Mouse (Mus musculus) intestine, postnatal 0 days (tissue): Measurements from ENCODE around the gene Tm4sf1. TPM values are rescaled to one million over a fixed set of nuclear protein-coding genes. Genes with fewer than 3 reads are reported as not detected.
A peak's percentile ranks its signal among the peaks of the same experiment; 100 is the strongest.

Experiments
- ATAC-seq: fragments of 200-750 bp; cut with Nextera tagmentation; 2 replicates; pipeline ENCODE4 v1.8.0; 2017; ENCODE audit warnings: mild to moderate bottlenecking, moderate TSS enrichment, moderate library complexity
- H3K27ac ChIP-seq: fragments of 300-500 bp; sonication (generic); 2 replicates; pipeline ENCODE4 v1.5.1; 2014; ENCODE audit warnings: mild to moderate bottlenecking, low read depth, low read length, moderate library complexity
- H3K27me3 ChIP-seq: fragments of 300-500 bp; sonication (generic); replicated peaks from 2 replicates; pipeline ENCODE4 v1.6.1; 2014; ENCODE audit warnings: low read length, mixed read lengths; ENCODE audit not compliant: control insufficient read depth, insufficient read depth
- H3K36me3 ChIP-seq: fragments of 300-500 bp; sonication (generic); 2 replicates; pipeline ENCODE4 v1.6.1; 2014; ENCODE audit warnings: mild to moderate bottlenecking, moderate library complexity; ENCODE audit not compliant: control insufficient read depth, insufficient read depth
- H3K4me1 ChIP-seq: fragments of 300-500 bp; sonication (generic); replicated peaks from 2 replicates; pipeline ENCODE4 v1.6.1; 2014; ENCODE audit warnings: antibody characterized with exemption, low read length, mixed read lengths; ENCODE audit not compliant: control insufficient read depth, insufficient read depth
- H3K4me2 ChIP-seq: fragments of 300-500 bp; sonication (generic); replicated peaks from 2 replicates; pipeline ENCODE4 v1.6.1; 2014; ENCODE audit warnings: low read depth, mild to moderate bottlenecking, moderate library complexity
- H3K4me3 ChIP-seq: fragments of 300-500 bp; sonication (generic); 2 replicates; pipeline ENCODE4 v1.5.1; 2014; ENCODE audit warnings: low read depth, low read length
- H3K9ac ChIP-seq: fragments of 300-500 bp; sonication (generic); 2 replicates; pipeline ENCODE4 v1.6.1; 2014; ENCODE audit warnings: mild to moderate bottlenecking, low read depth, low read length
- H3K9me3 ChIP-seq: fragments of 300-500 bp; sonication (generic); 2 replicates; pipeline ENCODE4 v1.6.1; 2016; ENCODE audit warnings: mixed run types; ENCODE audit not compliant: control insufficient read depth
- CTCF ChIP-seq: sonication (generic); IDR thresholded peaks from 2 replicates; pipeline ENCODE4 v1.5.1; 2016; ENCODE audit warnings: low read depth, mild to moderate bottlenecking, control low read depth, antibody characterized with exemption, moderate library complexity
- WGBS: fragments of 180-500 bp; shearing (Covaris S2); extraction: QIAGEN DNeasy Blood & Tissue Kit; methylation state at CpG from one replicate; pipeline ENCODE4 v1.1.7; 2014; 5-methylcytosine and 5-hydroxymethylcytosine counted together
- polyA plus RNA-seq: library from polyadenylated mRNA; unstranded; fragments of >200 nt; fragmentation: Nextera tagmentation; extraction: Ambion mirVana; gene quantifications from 2 replicates; pipeline ENCODE4 v1.2.1, GENCODE M21; 2015

The Tm4sf1 gene
- polyA plus RNA-seq, 1 experiment from 2014 or later = 94.5 TPM

- Histone ChIP-seq H3K9me3 (no peaks in the 10 kb centered on the region), H3K36me3 (no peaks in the 10 kb centered on the region), H3K9ac (no peak overlapping the region), H3K4me2 (no peak overlapping the region), H3K4me1 (no peaks in the 10 kb centered on the region), H3K27ac (no peak overlapping the region), H3K27me3 (no peaks in the 10 kb centered on the region), H3K4me3 (no peak overlapping the region)
- WGBS = 79% methylated on average over 11 of the region's 11 CpGs
- TF ChIP-seq CTCF = peak; percentile 57
- ATAC-seq = no peak
Measured at GRCm38 (mm10) chr3:57292826-57293225, 9.0 kb downstream of the Tm4sf1 start.

GRCm38 (mm10) chr3:57288944-57289491 lies 12.8 kb downstream of the Tm4sf1 start:
- no peak overlapping the region for H3K9ac ChIP-seq
- no peaks in the 10 kb centered on the region for H3K9me3 ChIP-seq
- no peaks in the 10 kb centered on the region for H3K4me1 ChIP-seq
- H3K4me3 ChIP-seq = no peak overlapping the region
- TF ChIP-seq CTCF = no peak
- H3K27ac ChIP-seq = peak overlapping the region; percentile 35; the same call in 1 of the 2 replicates
- no peak for ATAC-seq
- no peak overlapping the region for H3K4me2 ChIP-seq
- no peaks in the 10 kb centered on the region for H3K36me3 ChIP-seq
- 82% methylated on average over 1 of the region's 1 CpGs for WGBS
- H3K27me3 ChIP-seq = no peaks in the 10 kb centered on the region

- no peaks in the 10 kb centered on the region for H3K27me3 ChIP-seq
- TF ChIP-seq CTCF = no peak
- no peak for ATAC-seq
- 61% methylated on average over 7 of the region's 7 CpGs for WGBS
- H3K4me3 ChIP-seq = no peak overlapping the region
- no peak overlapping the region for H3K4me2 ChIP-seq
- H3K36me3 ChIP-seq = no peaks in the 10 kb centered on the region
- no peak overlapping the region for H3K27ac ChIP-seq
- no peaks in the 10 kb centered on the region for H3K4me1 ChIP-seq
- H3K9ac ChIP-seq = no peak overlapping the region
- H3K9me3 ChIP-seq = no peaks in the 10 kb centered on the region
Measured at GRCm38 (mm10) chr3:57287854-57288720, 13.7 kb downstream of the Tm4sf1 start.

DNA sequence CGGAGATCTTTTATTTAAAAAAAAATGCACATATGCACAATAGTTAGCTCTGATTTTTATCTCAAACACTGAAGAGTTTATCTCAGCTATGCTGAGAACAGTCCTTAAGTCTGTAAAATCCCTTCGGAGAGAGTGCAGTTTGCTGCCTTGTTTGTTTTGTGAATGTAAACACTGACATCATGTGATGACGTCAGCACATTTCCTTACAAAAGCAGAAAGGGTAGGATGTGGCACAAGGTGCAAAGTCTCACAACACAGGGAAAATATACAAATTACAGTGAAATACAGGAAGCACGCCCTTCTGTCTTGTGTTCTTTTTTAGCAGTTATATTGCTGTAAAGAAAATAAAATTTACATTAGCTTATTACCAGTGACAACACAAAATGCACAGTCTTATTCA lies 14.3 kb downstream of the Tm4sf1 start:
- ATAC-seq = peak; percentile 51; the same call in 1 of the 2 replicates

DNA sequence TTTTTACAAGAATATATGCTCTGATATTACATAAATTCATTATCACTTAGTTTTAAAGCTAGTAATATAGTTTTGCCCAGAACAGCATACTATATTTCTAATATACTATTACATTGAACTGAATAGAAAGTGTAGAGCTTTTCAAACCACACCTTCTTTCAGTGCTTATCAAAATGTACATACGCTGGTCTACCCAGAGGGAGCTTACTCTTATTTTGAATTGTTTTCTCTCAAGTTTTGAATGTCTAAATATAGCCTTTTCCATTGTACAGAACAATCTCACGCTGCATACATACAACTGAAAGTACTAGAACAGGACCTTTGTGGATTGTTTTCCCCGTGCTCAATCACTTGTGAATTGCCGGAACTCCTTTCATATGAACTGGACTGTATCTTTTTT lies 23.6 kb downstream of the Tm4sf1 start:
- H3K27me3 ChIP-seq = no peaks in the 10 kb centered on the region
- 77% methylated on average over 4 of the region's 4 CpGs for WGBS
- no peaks in the 10 kb centered on the region for H3K9me3 ChIP-seq
- no peaks in the 10 kb centered on the region for H3K4me1 ChIP-seq
- H3K4me3 ChIP-seq = no peak overlapping the region
- TF ChIP-seq CTCF = no peak
- no peaks in the 10 kb centered on the region for H3K36me3 ChIP-seq
- H3K9ac ChIP-seq = no peak overlapping the region
- no peak overlapping the region for H3K27ac ChIP-seq
- ATAC-seq = no peak
- no peak overlapping the region for H3K4me2 ChIP-seq

More for the DNA sequence above, 14.3 kb downstream of the Tm4sf1 start:
- Histone ChIP-seq H3K4me2 (no peak overlapping the region), H3K36me3 (no peaks in the 10 kb centered on the region), H3K9me3 (no peaks in the 10 kb centered on the region), H3K27me3 (no peaks in the 10 kb centered on the region), H3K9ac (no peak overlapping the region), H3K4me3 (no peak overlapping the region), H3K4me1 (no peaks in the 10 kb centered on the region), H3K27ac (no peak overlapping the region)
- no peak for TF ChIP-seq CTCF
- 31% methylated on average over 4 of the region's 4 CpGs for WGBS

- WGBS = 44% methylated on average over 5 of the region's 5 CpGs
- TF ChIP-seq CTCF = no peak
- Histone ChIP-seq H3K4me1 (no peaks in the 10 kb centered on the region), H3K4me3 (no peak overlapping the region), H3K36me3 (no peaks in the 10 kb centered on the region), H3K27me3 (no peaks in the 10 kb centered on the region), H3K4me2 (no peak overlapping the region), H3K9me3 (no peaks in the 10 kb centered on the region), H3K27ac (no peak overlapping the region), H3K9ac (no peak overlapping the region)
- ATAC-seq = peak; percentile 54; the same call in 1 of the 2 replicates
Measured at GRCm38 (mm10) chr3:57277453-57277852, 24.3 kb downstream of the Tm4sf1 start.
